Mouse (Mus musculus): ENCODE results near the gene Cntn5.

Cntn5 gene

DNA sequence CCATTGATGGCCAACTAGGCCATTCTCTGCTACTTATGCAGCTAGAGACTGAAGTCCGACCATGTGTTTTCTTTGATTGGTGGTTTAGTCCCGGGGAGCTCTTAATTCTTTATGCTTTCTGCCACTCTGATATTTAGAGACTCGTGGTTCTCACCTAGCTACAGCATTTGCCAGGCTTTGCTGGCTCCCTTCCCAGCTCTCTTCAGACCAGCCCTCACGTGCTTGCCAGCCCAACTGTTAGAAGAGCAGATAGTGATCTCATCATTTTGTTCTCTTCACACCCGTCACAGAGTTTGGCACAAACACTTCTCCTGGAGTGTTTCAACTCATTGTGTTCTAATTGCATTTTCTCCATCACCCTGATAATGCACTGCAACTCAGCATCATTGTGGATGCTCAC is 1005.5 kb downstream of the Cntn5 start:
- no peak for DNase-seq (ENCODE audit: low spot score)

DNA sequence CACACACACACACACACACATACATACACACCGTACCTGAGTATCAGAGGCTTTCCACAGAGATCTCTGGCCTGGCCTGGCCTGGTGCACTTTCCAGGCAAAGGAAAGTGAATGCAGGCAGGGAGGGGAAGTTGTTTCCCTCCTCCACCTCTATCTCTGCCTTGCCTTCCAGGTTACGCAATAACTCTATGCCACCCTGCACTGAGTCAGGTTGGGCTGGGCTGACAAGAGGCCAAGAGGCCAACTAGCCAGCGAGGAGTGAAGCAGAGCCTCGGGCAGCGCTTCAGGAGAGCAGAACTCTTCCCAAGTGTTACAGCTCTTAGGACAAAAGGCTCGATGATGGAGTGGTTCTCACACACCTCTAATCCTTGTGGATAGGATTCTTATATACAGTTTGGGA is 1018.4 kb downstream of the Cntn5 start:
- DNase-seq (ENCODE audit: low spot score), result no peak

DNA sequence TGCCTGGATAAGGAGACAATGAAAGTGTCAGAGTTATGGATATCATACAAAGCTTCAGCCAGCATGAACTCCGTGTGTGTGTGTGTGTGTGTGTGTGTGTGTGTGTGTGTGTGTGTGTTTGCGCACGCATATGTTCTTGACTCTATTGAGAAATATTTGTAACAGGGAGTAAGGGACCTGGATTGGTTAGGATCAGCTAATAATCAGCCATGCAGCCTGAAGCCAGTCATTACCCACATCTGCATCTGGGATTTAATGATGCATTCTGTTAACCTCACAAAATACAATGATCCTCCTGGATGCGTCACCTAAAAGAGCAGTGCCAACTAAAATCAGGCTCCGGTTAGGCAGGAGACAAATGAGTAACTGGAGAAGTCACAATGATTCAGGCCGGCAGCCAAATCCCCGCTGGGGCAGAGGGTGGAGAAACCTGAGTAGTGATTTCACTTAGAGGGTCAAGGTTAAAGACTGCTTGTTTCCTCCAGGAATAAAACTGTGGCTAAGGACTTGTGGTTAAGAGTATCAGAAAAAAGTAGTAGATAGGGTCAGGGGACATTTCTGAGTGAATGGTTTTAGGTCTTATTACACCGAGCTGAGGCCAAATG is 1021.7 kb downstream of the Cntn5 start:
- DNase-seq (ENCODE audit: low spot score), result no peak

DNA sequence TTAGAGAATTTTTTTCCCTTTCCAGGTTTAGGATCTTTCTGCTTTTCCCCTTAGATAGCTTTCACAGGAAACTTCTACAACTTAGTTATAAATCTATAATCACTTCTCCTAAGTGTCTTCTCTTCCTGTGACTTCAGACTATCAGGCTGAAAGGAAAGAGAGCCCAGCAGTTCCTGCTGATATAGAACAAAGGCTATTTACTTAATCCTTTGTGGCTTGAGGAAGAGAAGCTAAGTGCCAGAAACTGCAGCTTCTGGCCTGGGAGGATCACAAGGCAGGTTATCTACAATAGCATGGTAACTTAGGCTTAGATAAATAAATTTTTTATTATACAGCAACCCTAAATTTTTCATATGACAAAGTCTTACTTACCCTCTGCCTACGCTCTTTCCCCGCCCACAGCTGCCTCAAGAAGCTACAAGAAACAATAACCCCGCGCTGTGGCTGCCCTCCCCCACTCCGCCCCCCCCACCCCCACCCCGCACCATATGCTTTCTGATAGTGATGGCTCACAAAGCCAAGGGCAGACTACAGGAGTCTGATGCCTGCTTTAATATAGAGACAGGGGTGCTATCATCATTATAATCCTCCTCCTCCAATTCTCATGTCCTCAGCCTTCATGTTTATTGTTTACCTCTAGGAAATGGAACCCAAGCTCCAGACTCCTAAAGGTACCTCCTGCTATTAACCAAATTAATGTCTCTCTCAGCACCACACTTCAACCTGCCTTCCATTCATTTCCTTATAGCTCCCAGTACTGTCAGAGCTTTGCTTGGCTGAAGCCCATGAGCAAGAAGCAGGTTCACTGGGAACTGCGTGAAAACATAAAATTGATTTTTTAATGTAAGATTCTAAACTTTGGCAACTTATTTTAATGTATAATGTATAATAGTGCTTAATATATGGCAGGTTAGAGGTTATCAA is 1032.2 kb downstream of the Cntn5 start:
- DNase-seq (ENCODE audit: low spot score), result no peak

DNA sequence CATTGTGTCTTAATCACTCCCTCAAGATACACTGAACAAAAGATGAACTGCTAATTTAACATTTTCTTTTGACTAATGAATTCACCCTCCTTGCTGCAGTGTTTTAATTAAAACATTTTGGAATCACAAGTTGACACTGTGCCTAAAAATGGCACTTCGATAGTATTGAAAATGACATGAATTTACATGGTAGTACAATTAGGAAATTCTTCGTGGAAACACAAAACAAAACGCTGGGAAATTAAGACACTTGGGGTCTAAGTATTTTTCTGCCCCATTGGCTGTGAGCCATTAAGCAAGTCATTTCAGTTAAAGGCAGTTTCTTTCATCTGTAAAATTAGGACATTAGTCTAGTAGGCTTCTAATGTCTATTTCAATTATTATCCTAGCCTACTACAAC is 1043.9 kb downstream of the Cntn5 start:
- DNase-seq (ENCODE audit: low spot score), result no peak

DNA sequence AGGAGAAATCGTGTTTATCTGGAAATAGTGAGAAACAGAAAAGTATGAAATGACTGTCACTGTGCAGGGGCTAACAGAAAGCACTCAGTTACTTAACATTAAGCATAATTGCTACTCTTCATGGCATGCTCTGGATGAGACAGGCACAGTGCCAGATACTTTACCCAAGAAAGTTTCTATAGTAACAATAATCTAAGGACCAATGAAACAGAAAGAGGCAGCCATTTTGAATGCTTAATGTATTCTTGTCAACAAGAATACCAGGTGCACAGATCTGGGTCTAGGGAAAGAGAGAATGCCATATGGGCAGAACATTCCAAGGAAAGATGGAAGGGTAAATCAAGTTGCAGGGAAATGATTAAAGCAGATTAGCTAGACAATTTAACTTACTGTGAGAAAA is 1045.3 kb downstream of the Cntn5 start:
- DNase-seq (ENCODE audit: low spot score), result no peak

DNA sequence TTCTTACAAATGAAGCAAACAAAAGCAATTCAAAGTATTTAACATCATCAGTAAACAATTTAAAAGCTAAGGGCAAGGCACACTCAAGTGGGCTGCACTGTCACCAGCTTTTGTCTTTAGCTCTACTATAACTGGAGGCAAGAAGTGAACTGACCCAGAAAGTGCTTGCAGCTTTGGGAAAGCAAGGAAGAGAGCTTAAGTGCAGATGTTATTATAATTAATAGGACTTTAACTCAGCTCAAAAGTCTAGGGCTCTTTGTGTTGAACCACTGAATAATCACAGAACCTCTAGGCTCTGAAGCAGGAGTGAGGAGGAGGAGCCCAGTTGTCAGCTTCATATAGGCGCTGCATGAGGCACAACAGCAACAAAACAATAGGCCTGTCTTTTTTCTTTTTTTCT is 1049.8 kb downstream of the Cntn5 start:
- no peak for DNase-seq (ENCODE audit: low spot score)

DNA sequence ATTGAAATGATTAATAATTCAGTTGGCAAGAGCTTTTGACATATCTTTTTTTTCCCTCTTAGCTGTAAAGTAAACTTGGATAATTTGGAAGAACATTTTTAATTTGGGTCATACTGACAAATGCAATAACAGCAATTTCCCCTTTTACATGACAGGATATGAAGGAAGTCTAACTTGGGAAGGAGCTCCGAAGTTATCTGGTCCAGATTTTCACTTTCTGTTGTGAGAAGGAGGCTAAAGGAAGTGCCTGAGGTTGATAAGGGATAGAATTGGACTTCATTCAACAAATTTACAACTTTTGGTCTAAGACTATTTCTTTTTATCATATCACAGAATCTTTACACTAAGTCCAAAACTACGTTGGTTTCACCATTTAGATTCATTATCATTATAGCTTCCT is 1074.3 kb downstream of the Cntn5 start:
- no peak for DNase-seq (ENCODE audit: low spot score)

DNA sequence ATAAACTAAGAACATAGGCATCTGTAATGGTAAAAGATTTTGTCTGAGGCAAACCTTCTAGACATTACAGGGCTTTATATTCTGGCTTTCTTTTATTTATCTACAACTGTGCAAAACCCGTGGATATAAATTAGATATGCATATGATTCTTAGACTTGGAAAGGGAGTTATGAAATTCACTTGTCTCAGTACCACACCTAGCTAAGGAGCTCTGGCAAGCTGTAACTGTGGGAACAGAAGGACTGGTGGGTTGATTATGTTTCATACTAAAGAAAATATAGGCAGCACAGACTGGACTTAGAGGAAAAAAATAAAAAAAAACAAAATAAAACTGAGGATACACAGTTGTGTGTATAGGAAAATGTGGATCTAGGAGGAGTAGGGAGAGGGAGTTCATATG is 1084.6 kb downstream of the Cntn5 start:
- DNase-seq (ENCODE audit: low spot score), result no peak

DNA sequence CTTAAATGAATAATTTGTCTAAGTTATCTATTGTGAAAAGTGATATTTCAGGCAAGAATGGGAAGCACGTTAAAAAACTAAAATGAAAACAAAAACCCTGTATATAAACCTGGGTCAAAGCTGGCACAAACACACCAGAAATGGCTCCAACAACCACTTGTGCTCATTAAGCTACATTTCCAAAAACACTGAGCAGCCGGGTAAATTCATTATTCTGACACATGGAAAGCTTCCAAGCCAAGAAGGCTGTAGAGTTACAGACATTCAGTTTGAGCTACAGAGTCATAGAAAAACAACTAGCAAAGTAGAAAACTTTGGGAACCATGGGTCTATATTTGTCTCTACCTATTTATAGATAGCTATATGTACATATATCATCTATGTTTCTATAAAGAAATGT is 1087.1 kb downstream of the Cntn5 start:
- no peak for DNase-seq (ENCODE audit: low spot score)

DNA sequence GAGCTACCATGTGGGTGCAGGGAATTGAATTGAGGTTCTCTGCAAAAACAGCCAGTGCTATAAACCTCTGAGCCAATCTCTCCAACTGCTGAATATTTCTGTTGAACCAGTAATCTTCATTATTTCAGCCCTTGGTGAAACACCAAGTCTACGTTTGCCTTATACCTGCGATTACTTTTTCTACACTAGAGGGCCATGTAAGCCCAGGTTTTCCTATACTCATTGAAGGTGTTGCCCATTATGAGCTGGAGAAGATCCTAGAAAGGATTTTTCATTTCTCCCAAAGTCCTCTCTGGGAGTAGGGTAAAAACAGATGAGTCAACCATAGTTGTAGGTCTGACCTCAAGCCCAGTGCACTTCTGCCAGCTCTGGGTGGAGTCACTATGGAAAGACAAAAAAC is 1105.0 kb downstream of the Cntn5 start:
- DNase-seq (ENCODE audit: low spot score), result no peak

DNA sequence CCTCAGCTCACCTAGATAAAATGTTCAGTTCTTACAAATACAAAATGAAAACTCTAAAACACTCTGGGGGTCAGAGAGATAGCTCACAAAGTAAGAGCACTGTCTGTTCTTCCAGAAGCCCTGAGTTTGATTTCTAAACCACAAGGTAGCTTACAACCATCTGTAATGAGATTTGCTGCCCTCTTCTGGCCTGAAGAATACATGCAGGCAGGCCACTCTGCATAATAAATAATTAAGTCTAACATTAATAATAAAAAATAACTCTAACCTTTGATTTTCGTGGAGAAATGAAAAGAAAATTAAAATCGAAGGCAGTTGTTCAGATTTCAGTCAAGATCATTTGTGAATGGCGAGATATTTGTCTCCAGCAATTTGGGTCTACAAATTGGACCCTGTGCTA is 1120.9 kb downstream of the Cntn5 start:
- no peak for DNase-seq (ENCODE audit: low spot score)

DNA sequence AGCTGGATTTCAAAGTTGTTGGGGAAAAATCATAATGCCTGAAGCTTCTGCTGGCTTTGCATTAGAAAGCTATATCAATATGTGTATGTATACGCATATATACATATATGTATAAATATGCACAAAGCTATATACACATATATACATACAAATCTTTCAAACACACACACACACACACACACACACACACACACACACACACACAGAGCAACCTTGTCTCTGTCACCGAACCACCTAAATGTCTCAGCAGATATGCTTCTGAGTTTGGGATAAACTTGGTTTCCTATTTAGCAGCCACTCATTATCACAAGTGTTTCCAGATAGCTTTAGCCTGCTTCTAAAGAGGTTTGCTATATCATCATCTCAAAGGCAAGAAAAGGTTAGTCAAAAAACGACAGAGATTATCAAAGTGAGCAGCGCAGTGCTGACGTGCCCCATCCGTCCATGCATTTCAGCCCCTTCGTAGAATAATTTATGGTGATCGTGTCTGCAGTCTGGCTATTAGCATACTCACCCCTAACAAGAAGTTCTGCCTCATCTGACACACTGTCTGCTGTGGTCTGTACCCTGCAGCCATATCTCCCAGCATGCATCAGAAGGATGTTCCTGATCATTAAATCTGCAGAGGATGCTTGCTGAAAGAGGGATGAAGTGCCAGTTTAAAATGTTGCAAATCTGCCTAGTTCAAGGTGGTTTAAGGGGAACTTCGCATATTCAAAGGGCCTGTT is 1123.3 kb downstream of the Cntn5 start:
- DNase-seq (ENCODE audit: low spot score), result no peak

DNA sequence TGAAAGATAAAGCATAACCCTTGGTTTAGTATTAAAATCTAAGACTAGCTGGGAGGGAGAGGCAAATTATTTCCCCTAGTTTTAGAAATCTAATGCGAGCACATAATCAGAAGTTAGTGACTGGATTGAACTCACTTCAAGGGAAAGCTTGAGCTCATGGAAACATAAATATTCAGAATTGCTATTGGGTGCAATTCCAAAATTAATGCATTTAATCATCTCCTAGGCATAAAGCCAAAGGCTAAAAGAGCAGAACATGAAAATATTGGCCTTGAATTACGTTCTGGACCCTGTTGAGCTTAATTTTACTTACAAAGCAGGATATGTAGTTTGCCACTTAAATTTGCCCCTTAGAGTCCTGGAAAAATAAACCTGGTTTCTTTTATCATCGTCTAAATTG is 1124.9 kb downstream of the Cntn5 start:
- no peak for DNase-seq (ENCODE audit: low spot score)

DNA sequence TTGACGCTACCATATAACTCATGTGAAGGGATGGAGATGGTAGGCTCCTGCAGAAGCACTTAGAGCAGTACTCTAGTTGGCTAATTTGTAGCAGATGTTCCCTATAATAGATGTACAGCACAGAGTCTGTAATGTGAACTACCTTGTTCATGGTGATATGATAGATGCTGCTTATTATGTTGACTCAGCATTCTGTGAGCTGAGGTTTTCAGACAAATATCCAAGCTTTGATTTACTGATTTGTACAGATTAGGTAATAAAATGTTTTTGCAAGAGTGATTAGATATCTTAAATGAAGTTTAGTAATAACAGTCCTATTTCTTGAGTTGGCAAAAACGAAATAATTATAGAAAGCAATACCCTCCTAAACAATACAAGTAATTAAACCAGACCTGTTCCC is 1133.8 kb downstream of the Cntn5 start:
- no peak for DNase-seq (ENCODE audit: low spot score)

DNA sequence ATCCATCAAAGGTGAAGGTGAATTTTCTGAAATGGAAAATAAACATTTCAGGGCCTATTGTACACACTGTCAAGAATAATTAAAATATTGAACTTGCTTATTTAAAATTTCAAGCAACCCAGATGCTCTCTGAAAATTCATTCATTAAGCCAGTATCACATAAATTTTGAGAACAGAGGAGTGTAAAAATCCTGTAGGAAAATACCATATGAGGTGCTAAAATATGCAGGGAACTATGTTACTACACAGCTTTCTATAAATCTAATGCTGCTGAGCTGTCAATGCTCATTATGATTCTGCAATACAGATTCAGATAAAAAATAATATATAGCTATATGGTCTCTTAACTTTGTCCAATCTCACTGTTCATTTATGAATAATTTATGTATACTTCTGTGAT is 1134.9 kb downstream of the Cntn5 start:
- DNase-seq (ENCODE audit: low spot score), result no peak

DNA sequence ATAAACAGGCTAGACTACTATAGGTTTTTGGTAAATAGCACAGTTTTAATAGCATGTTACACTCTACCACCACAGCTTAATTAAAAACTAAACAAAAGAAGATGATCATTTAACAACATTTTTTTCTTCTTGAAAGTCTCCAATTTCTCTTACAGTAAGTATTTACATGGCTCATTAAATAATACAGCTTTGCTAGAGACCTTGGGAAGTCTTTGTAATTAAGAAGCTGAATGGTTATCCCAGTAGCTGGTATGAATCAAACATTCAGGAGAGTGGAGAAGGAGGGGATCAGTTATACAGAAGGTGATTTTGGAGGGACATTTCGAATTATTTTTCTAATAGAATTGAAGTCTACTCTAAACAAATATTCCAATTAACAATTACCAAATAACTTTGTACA is 1186.4 kb downstream of the Cntn5 start:
- no peak for DNase-seq (ENCODE audit: low spot score)

DNA sequence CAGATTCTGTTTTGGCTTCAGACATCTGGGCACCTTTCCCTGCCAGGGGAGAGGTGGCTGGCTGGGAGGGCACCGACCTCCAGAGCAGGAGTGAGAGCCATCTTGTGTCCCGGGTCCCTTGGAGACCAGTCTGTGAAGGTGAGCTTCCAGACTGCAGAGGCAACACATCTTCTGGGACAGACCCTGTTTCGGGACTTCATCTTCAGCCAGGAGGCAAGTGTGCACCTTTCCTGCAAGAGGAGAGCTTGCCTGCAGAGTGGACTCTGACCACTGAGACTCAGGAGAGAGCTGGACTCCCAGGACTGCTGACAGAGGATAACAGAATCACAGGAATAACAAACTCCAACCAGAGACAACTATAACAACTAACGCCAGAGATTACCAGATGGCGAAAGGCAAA is 1195.9 kb downstream of the Cntn5 start:
- no peak for DNase-seq (ENCODE audit: low spot score)

DNA sequence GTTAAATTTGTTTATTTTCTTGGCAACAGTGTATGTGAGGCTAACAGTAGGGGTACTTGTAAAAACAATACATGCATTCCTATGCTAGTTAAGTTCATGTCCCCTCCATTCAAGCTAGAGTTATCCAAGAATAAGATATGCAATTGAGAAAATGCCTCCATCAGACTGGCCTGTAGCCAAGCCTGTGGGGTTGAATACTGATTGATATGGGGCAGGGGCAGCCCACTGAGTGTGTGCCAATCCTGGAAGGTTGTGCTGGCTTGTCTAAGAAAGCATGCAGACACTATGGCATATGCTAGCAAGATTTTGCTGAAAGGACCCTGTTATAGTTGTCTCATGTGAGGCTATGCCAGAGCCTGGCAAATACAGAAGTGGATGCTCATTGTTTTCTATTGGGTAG is 1196.8 kb downstream of the Cntn5 start:
- no peak for DNase-seq (ENCODE audit: low spot score)

DNA sequence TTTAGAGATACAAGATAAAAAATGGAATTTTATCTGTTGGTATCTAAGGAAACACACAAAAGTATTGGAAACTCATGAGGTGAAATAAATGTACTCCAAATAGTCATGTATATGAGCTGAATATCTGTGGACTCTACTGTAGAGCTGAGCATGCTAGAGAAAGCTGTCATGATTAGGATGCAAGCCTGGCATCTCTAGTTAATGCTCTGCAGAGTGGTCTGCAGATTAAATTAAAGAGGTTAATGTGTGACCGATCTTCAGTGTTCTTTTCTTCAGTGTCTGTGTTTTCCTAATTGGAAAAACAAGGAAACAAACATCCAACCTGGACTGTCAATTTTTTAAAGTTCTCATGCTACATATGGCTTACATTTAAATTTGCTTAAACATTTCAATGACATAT is 1199.4 kb downstream of the Cntn5 start:
- no peak for DNase-seq (ENCODE audit: low spot score)

DNA sequence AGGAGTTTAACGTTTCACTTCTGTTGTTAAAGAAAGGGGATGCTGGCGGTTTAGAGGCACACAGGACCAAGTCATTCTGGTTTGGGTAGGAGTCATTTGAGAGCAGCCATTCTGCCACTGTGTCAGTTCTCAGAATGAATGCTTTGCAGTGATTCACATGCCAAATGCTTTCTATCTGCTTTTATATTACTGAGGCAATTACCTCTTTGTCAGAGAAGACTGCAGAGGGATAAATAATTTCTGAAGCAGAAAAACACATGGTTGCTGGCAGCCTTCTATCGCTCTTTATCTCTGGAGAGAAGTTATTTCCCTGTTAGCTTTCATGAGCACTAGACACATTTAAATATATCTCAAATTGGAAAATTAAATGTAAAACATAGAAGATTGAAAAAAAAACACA is 1207.9 kb downstream of the Cntn5 start:
- DNase-seq (ENCODE audit: low spot score), result no peak

DNA sequence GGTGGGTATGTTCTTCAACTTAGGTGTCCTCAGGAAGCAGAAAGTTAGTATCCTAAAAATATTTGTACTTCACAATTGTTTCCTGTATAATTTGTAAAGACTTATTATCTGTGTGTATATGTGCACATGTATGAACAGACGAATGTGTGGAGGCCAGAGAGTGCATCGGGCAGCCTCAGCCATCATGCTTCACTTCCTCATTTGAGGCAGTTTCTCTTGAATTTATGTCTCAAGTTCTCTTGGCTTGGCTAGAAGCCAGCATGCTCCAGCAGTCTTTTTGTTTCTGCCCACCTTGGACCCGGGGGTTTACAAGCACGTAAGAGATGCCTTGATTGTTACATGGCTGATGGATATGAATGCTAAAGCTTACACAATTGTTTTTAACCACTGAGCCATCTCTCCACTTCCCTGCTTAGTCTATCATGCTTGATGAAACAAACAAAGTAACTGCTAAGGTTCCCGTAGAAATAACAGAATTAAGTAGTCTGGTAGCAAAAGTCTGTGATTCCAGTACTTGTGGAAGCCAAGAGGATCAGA is 1222.2 kb downstream of the Cntn5 start:
- DNase-seq (ENCODE audit: low spot score), result no peak

DNA sequence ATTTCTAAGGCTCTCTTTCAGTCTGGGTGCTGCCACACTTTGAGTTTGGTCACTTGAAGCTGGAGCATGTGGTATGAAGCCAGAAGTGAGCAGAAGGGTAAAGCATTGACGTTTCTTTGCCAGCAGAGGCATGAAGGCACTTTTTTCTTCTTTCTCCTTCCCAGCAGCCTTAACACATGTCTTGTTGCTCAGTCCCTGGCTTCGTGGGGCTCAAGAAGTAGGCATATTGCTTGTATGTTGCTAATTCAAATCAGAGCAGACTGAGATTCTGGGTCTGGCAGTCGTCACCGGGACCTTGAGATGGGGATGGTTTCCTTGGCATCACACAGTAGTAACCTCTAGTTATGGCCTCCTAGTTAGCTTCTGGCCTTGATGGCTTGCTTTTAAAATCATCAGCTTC is 1228.5 kb downstream of the Cntn5 start:
- DNase-seq (ENCODE audit: low spot score), result no peak

All from urinary bladder, postnatal 14 days (tissue).